Mouse (Mus musculus): Measurements from ENCODE around the gene Rftn1.

- no peak for TF ChIP-seq EP300 (IDR thresholded peaks at IDR 0.05; ENCODE audit: low read length)
- no peak for TF ChIP-seq CHD2 (IDR thresholded peaks at IDR 0.05; ENCODE audit: low read length)
- TF ChIP-seq CTCF (conservative IDR thresholded peaks at IDR 0.05 in 1 of 2, IDR thresholded peaks at IDR 0.05 in 1 of 2; ENCODE audit: low read depth in 2 of 2, low read length in 2 of 2), result no peak
- TF ChIP-seq TCF12 (IDR thresholded peaks at IDR 0.05; ENCODE audit: low read depth, low read length), result no peak
- no peak for TF ChIP-seq POLR2AphosphoS2 (IDR thresholded peaks at IDR 0.05; ENCODE audit: low read depth, low read length)
- no peak for TF ChIP-seq NRF1 (IDR thresholded peaks at IDR 0.05; ENCODE audit: low read depth, low read length)
- no peak for TF ChIP-seq MAZ (IDR thresholded peaks at IDR 0.05; ENCODE audit: low read depth, low read length)
- no peak for TF ChIP-seq POLR2A (IDR thresholded peaks at IDR 0.05; ENCODE audit: low read depth, low read length)
- TF ChIP-seq MYC (IDR thresholded peaks at IDR 0.05; ENCODE audit: low read depth, low read length), result no peak
- TF ChIP-seq MAFK (IDR thresholded peaks at IDR 0.05; ENCODE audit: insufficient replicate concordance, low read length), result no peak
- TF ChIP-seq MAX (IDR thresholded peaks at IDR 0.05; ENCODE audit: low read length), result no peak
- no peak for TF ChIP-seq E2F4 (IDR thresholded peaks at IDR 0.05; ENCODE audit: insufficient replicate concordance, low read depth, low read length)
These were observed 17.1 kb downstream of the Rftn1 start for GRCm38 (mm10) chr17:50173368-50173767.
